Comparison of ENCODE assay signal across 31 mouse cellular contexts in genomic region chr6:93923972-93924371, GRCm38 (mm10).
DNase-seq lines count a peak whose midpoint lies in the region; ATAC-seq and TF ChIP-seq lines count a peak whose summit lies in the region.
"Had no signal": no experiment of that assay in that cellular context is flagged by ENCODE, and none has a peak within 500 bp of the region (broad histone marks: within the 10 kb centered on the region; RNA-seq: fewer than 3 reads in every experiment).

No protein-coding gene starts in this region.

- no peak overlapping the region for H3K9ac ChIP-seq in hindbrain, embryonic 12.5 days
- no peak overlapping the region for H3K9ac ChIP-seq in hindbrain, postnatal 0 days (replicated peaks; ENCODE audit: low read length)
- H3K9ac ChIP-seq: heart, embryonic 13.5 days; kidney, embryonic 15.5 days; limb, embryonic 12.5 days; liver, embryonic 15.5 days; lung, embryonic 15.5 days; neural tube, embryonic 13.5 days had no signal

- no peak overlapping the region for H3K4me2 ChIP-seq in hindbrain, embryonic 12.5 days (replicated peaks)
- no peak overlapping the region for H3K4me2 ChIP-seq in hindbrain, postnatal 0 days (ENCODE audit: low read depth, low read length)
- H3K4me2 ChIP-seq: heart, embryonic 13.5 days; kidney, embryonic 15.5 days; limb, embryonic 12.5 days; liver, embryonic 15.5 days; lung, embryonic 15.5 days; midbrain, embryonic 11.5 days; neural tube, embryonic 13.5 days had no signal

- ATAC-seq in hindbrain, embryonic 12.5 days (ENCODE audit: low FRiP score) = 0 out of 2 replicates have a peak, but pooled peaks have one; percentile 26
- no peak for ATAC-seq in hindbrain, postnatal 0 days
- ATAC-seq: forebrain, embryonic 16.5 days; inflammation-experienced regulatory T-cells, adult 6 months had no signal

- H3K36me3 ChIP-seq in hindbrain, embryonic 12.5 days = no peaks in the 10 kb centered on the region
- H3K36me3 ChIP-seq in hindbrain, postnatal 0 days (ENCODE audit: insufficient read depth, low read length) = no peaks in the 10 kb centered on the region
- H3K36me3 ChIP-seq in kidney, adult 2 months (ENCODE audit: control insufficient read depth, insufficient read depth, low read length) = no peaks in the 10 kb centered on the region
- H3K36me3 ChIP-seq: G1E; heart, embryonic 13.5 days; kidney, embryonic 15.5 days; limb, embryonic 12.5 days; liver, embryonic 15.5 days; lung, embryonic 15.5 days; neural tube, embryonic 13.5 days had no signal

- no peak for TF ChIP-seq POLR2A in brain, embryonic 14.5 days (IDR thresholded peaks at IDR 0.05; ENCODE audit: borderline replicate concordance, extremely low read depth, insufficient read depth, insufficient read length, poor library complexity, severe bottlenecking)
- TF ChIP-seq POLR2A in kidney, adult 2 months (IDR thresholded peaks at IDR 0.05; ENCODE audit: low read depth, low read length) = no peak

- peaks cover 7% of the 10 kb centered on the region; the same call in 1 of the 2 replicates for H3K4me1 ChIP-seq in hindbrain, embryonic 12.5 days
- no peaks in the 10 kb centered on the region for H3K4me1 ChIP-seq in hindbrain, postnatal 0 days (ENCODE audit: insufficient read depth, low read length)
- H3K4me1 ChIP-seq in kidney, adult 2 months (ENCODE audit: control insufficient read depth, insufficient read depth, low read length) = no peaks in the 10 kb centered on the region
- H3K4me1 ChIP-seq: liver, embryonic 15.5 days; lung, embryonic 15.5 days had no signal

- TF ChIP-seq CTCF in hindbrain, postnatal 0 days (IDR thresholded peaks at IDR 0.05; ENCODE audit: low read depth) = no peak
- no peak for TF ChIP-seq CTCF in brain, embryonic 14.5 days (IDR thresholded peaks at IDR 0.05; ENCODE audit: borderline replicate concordance, extremely low read depth, insufficient read depth, insufficient read length)
- TF ChIP-seq CTCF in kidney, adult 2 months (conservative IDR thresholded peaks at IDR 0.05; ENCODE audit: insufficient read depth, insufficient read length, low read depth, low read length) = no peak

- no peaks in the 10 kb centered on the region for H3K9me3 ChIP-seq in hindbrain, embryonic 12.5 days (replicated peaks)
- H3K9me3 ChIP-seq in hindbrain, postnatal 0 days (ENCODE audit: low read length) = no peaks in the 10 kb centered on the region
- H3K9me3 ChIP-seq: heart, embryonic 13.5 days; kidney, embryonic 15.5 days; limb, embryonic 12.5 days; liver, embryonic 15.5 days; lung, embryonic 15.5 days; neural tube, embryonic 13.5 days had no signal

- peak overlapping the region; percentile 5; the same call in 1 of the 2 replicates for H3K27ac ChIP-seq in hindbrain, embryonic 12.5 days
- no peak overlapping the region for H3K27ac ChIP-seq in hindbrain, postnatal 0 days
- no peak overlapping the region for H3K27ac ChIP-seq in kidney, adult 2 months (ENCODE audit: insufficient read depth, low read depth, low read length)
- H3K27ac ChIP-seq: gastrocnemius, adult 2 months; heart, adult 2 months; kidney, embryonic 15.5 days; layer of hippocampus, adult 2 months; left cerebral cortex, adult 2 months; limb, embryonic 12.5 days; liver, embryonic 15.5 days; lung, embryonic 15.5 days; neural tube, embryonic 13.5 days had no signal

- DNase-seq in embryo, embryonic 10.5 days (ENCODE audit: low spot score) = peak; percentile 24
- no peak for DNase-seq in embryo, embryonic 10 days (ENCODE audit: low spot score)
- DNase-seq in hindbrain, postnatal 0 days (ENCODE audit: low spot score) = no peak
- DNase-seq in brain, embryonic 14.5 days (ENCODE audit: low read depth) = peak; percentile 35
- peak; percentile 28 for DNase-seq in retina, embryonic 14.5 days (ENCODE audit: low spot score)
- DNase-seq in kidney, adult 2 months = no peak
- DNase-seq in layer of hippocampus, adult 18-20 months (ENCODE audit: low spot score in 2 of 2) = no peak
- DNase-seq: cerebellum, adult 8-10 months; cerebellum, postnatal 25 days; gastrocnemius, adult 2 months; gastrocnemius, postnatal 36 days; heart, adult 2 months; heart, postnatal 10 days; kidney, adult 11 months; kidney, postnatal 25 days; spleen, adult 18-20 months; thymus, adult 18-20 months; thymus, postnatal 36 days had no signal

- 44% methylated on average over 3 of the region's 3 CpGs for WGBS in hindbrain, embryonic 12.5 days
- WGBS in hindbrain, postnatal 0 days = 50% methylated on average over 3 of the region's 3 CpGs
- WGBS in kidney, adult 2 months = 79% methylated on average over 3 of the region's 3 CpGs

- no peak overlapping the region for H3K4me3 ChIP-seq in hindbrain, embryonic 12.5 days
- H3K4me3 ChIP-seq in hindbrain, postnatal 0 days (ENCODE audit: low read length) = no peak overlapping the region
- no peak overlapping the region for H3K4me3 ChIP-seq in kidney, adult 2 months (ENCODE audit: insufficient read depth, low read depth, low read length)
- H3K4me3 ChIP-seq: gastrocnemius, adult 2 months; heart, adult 2 months; heart, embryonic 13.5 days; kidney, embryonic 15.5 days; layer of hippocampus, adult 2 months; left cerebral cortex, adult 2 months; limb, embryonic 12.5 days; liver, embryonic 15.5 days; lung, embryonic 15.5 days; neural tube, embryonic 13.5 days had no signal

- no peaks in the 10 kb centered on the region for H3K27me3 ChIP-seq in hindbrain, embryonic 12.5 days
- no peaks in the 10 kb centered on the region for H3K27me3 ChIP-seq in hindbrain, postnatal 0 days (ENCODE audit: insufficient read depth, low read length)
- no peaks in the 10 kb centered on the region for H3K27me3 ChIP-seq in kidney, adult 2 months (replicated peaks; ENCODE audit: control insufficient read depth, insufficient read depth, low read length)
- H3K27me3 ChIP-seq: heart, embryonic 13.5 days; kidney, embryonic 15.5 days; limb, embryonic 12.5 days; liver, embryonic 15.5 days; lung, embryonic 15.5 days; neural tube, embryonic 13.5 days had no signal

Comparison
In these comparisons a context has a peak if more than half of its experiments do, and no peak if none do; other contexts are left out.
1. DNase-seq: peak in embryo, embryonic 10.5 days (single experiment), brain, embryonic 14.5 days (single experiment) and retina, embryonic 14.5 days (single experiment); none in embryo, embryonic 10 days (single experiment), hindbrain, postnatal 0 days (single experiment), kidney, adult 2 months (single experiment) and layer of hippocampus, adult 18-20 months (0 of 2).